8 mouse cellular contexts compared by ENCODE assay signal in genomic region chr10:85957464-85957950, GRCm38 (mm10). TPM values are rescaled to one million over a fixed set of nuclear protein-coding genes. Genes with fewer than 3 reads are reported as not detected.
A peak's percentile ranks its signal among the peaks of the same experiment; 100 is the strongest.
DNase-seq lines count a peak whose midpoint lies in the region; ATAC-seq lines count a peak whose summit lies in the region.

Gene Rtcb (minus strand): TSS chr10:85957823.

- peak within 1 kb of the TSS; percentile 86 for H3K4me2 ChIP-seq in hindbrain, embryonic 15.5 days

- peak within 1 kb of the TSS; percentile 87 for H3K27ac ChIP-seq in hindbrain, embryonic 15.5 days (replicated peaks)

- peaks cover 27% of the 10 kb centered on the region for H3K4me1 ChIP-seq in hindbrain, embryonic 15.5 days (replicated peaks)

- WGBS in hindbrain, embryonic 15.5 days = under 1% methylated on average over 38 of the region's 38 CpGs

- peak within 1 kb of the TSS; percentile 99 for H3K4me3 ChIP-seq in hindbrain, embryonic 15.5 days

- no peaks in the 10 kb centered on the region; the same call in 1 of the 2 replicates for H3K27me3 ChIP-seq in hindbrain, embryonic 15.5 days

- no peaks in the 10 kb centered on the region for H3K9me3 ChIP-seq in hindbrain, embryonic 15.5 days

- ATAC-seq in hindbrain, embryonic 15.5 days (ENCODE audit: low FRiP score, low read depth) = peak; percentile 92

- peak; percentile 95 for DNase-seq in T-cell, adult 2 months (ENCODE audit: low spot score)
- peak; percentile 98 to 100 for DNase-seq in cerebellum, postnatal 36 days
- peak; percentile 98 for DNase-seq in frontal cortex, postnatal 36 days (ENCODE audit: low spot score in 2 of 2)
- DNase-seq in left cerebral cortex, adult 11 months (ENCODE audit: low spot score) = peak; percentile 86
- peak; percentile 97 to 98 for DNase-seq in lung, postnatal 4 days
- peak; percentile 96 for DNase-seq in retina, postnatal 7 days (ENCODE audit: low read depth, low spot score)
- peak; percentile 96 for DNase-seq in urinary bladder, adult 2 months (ENCODE audit: low spot score)

- H3K9ac ChIP-seq in hindbrain, embryonic 15.5 days = peak within 1 kb of the TSS; percentile 91

- H3K36me3 ChIP-seq in hindbrain, embryonic 15.5 days = peaks cover 16% of the 10 kb centered on the region

RNA-seq across cellular contexts. Expression of gene Rtcb, which starts in this region (rescaled TPM):
- 162 and 171 TPM in 2 replicates for polyA plus RNA-seq in hindbrain, embryonic 15.5 days (2015; fragmentation: Nextera tagmentation; extraction: Ambion mirVana)
- polyA plus RNA-seq in urinary bladder, adult 2 months (2012; rRNA removed) = 102 and 112 TPM in 2 replicates

Comparison
In these comparisons a context has a peak if more than half of its experiments do, and no peak if none do; other contexts are left out.
1. Peak in every context shown above with its lines: DNase-seq, ATAC-seq, H3K4me3 ChIP-seq and H3K27ac ChIP-seq.